Mouse (Mus musculus) stomach, embryonic 14.5 days (tissue): ENCODE measurements around the gene Txlng. TPM values are rescaled to one million over a fixed set of nuclear protein-coding genes. Genes with fewer than 3 reads are reported as not detected.
"Not testable (repeated sequence)": the region's sequence is repeated elsewhere in the genome, so short reads cannot be mapped to it uniquely, and the experiment has no call there.

Experiments used
- ATAC-seq: fragments of 200-750 bp; cut with Nextera tagmentation; 2 replicates; pipeline ENCODE4 v1.8.0; 2017; ENCODE audit warnings: low read depth, moderate TSS enrichment; ENCODE audit not compliant: insufficient number of reproducible peaks, insufficient read depth, low FRiP score
- H3K27ac ChIP-seq: fragments of 300-500 bp; sonication (generic); 2 replicates; pipeline ENCODE4 v1.5.1; 2014; ENCODE audit warnings: mild to moderate bottlenecking, low read length, moderate library complexity, mixed read lengths
- H3K27me3 ChIP-seq: fragments of 300-500 bp; sonication (generic); 2 replicates; pipeline ENCODE4 v1.6.1; 2014; ENCODE audit warnings: low read length, control low read depth, mixed read lengths; ENCODE audit not compliant: control insufficient read depth, insufficient read depth
- H3K36me3 ChIP-seq: fragments of 300-500 bp; sonication (generic); 2 replicates; pipeline ENCODE4 v1.6.1; 2014; ENCODE audit warnings: mild to moderate bottlenecking, control low read depth, low read length, moderate library complexity, mixed read lengths; ENCODE audit not compliant: control insufficient read depth, insufficient read depth
- H3K4me1 ChIP-seq: fragments of 300-500 bp; sonication (generic); 2 replicates; pipeline ENCODE4 v1.6.1; 2014; ENCODE audit warnings: low read length, control low read depth, mixed read lengths; ENCODE audit not compliant: control insufficient read depth, insufficient read depth
- H3K4me2 ChIP-seq: fragments of 300-500 bp; sonication (generic); replicated peaks from 2 replicates; pipeline ENCODE4 v1.6.1; 2014; ENCODE audit warnings: low read depth, low read length, control low read depth
- H3K4me3 ChIP-seq: fragments of 300-500 bp; sonication (generic); 2 replicates; pipeline ENCODE4 v1.5.1; 2014; ENCODE audit warnings: low read depth, low read length, control low read depth
- H3K9ac ChIP-seq: fragments of 300-500 bp; sonication (generic); replicated peaks from 2 replicates; pipeline ENCODE4 v1.6.1; 2014; ENCODE audit warnings: low read depth, mild to moderate bottlenecking, control low read depth, low read length, moderate library complexity, mixed read lengths
- H3K9me3 ChIP-seq: fragments of 300-500 bp; sonication (generic); 2 replicates; pipeline ENCODE4 v1.6.1; 2016; ENCODE audit warnings: low read depth, low read length, control low read depth; ENCODE audit not compliant: control insufficient read depth
- WGBS: fragments of 180-500 bp; shearing (Covaris S2); extraction: QIAGEN DNeasy Blood & Tissue Kit; methylation state at CpG from one replicate; pipeline ENCODE4 v1.1.7; 2014; 5-methylcytosine and 5-hydroxymethylcytosine counted together
- polyA plus RNA-seq: library from polyadenylated mRNA; unstranded; fragments of >200 nt; fragmentation: Nextera tagmentation; extraction: Ambion mirVana; gene quantifications from 2 replicates; pipeline ENCODE4 v1.2.1, GENCODE M21; 2014

Txlng gene
- polyA plus RNA-seq, 1 experiment from 2014 or later: 17.0 TPM

DNA sequence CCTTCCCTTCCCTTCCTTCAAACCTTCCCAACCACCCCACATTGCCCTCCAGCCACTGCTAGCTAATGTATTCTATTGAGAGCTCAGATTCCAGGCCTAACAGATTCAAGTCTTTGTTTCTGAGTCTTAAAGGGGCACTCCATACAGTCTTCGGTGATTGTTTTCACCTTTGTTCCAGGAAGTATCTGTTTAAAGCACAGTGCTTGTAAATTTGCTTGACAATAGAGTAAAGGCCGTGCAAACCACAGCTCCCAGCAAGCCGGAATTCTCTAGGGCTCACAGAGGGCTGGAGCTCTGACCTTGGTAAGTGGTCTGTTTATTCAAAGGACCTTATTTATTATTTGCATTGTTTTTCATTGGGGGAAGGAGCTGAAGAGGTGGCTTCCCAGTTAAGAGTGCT is 2.8 kb upstream of the Txlng start:
- Histone ChIP-seq H3K9me3 (no peaks in the 10 kb centered on the region), H3K27ac (no peak overlapping the region), H3K36me3 (no peaks in the 10 kb centered on the region), H3K4me3 (no peak overlapping the region), H3K27me3 (no peaks in the 10 kb centered on the region), H3K9ac (no peak overlapping the region), H3K4me2 (no peak overlapping the region), H3K4me1 (no peaks in the 10 kb centered on the region)
- WGBS: 56% methylated on average over 3 of the region's 3 CpGs
- no peak for ATAC-seq

DNA sequence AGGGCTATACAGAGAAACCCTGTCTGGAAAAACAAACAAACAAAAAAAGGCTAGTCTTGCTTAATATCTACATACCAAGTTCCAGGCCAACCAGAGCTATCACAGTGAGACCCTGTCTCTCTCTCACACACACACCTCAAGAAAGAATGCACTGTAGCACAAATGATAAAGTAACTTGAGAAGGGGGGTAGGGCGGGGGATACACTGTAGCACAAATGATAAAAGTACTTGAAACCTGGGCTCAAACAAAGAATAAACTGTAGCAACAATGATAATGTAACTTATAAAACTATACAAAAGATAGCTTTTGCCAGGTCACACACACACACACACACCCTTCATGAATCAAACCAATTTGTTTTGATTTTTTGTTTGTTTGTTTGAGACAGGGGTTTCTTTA is 2.3 kb upstream of the Txlng start:
- Histone ChIP-seq H3K4me1 (no peaks in the 10 kb centered on the region), H3K9me3 (no peaks in the 10 kb centered on the region), H3K27ac (no peak overlapping the region), H3K4me2 (no peak overlapping the region), H3K9ac (no peak overlapping the region), H3K27me3 (no peaks in the 10 kb centered on the region), H3K36me3 (no peaks in the 10 kb centered on the region), H3K4me3 (no peak overlapping the region)
- WGBS: 75% methylated on average over 1 of the region's 1 CpGs
- ATAC-seq: no peak

DNA sequence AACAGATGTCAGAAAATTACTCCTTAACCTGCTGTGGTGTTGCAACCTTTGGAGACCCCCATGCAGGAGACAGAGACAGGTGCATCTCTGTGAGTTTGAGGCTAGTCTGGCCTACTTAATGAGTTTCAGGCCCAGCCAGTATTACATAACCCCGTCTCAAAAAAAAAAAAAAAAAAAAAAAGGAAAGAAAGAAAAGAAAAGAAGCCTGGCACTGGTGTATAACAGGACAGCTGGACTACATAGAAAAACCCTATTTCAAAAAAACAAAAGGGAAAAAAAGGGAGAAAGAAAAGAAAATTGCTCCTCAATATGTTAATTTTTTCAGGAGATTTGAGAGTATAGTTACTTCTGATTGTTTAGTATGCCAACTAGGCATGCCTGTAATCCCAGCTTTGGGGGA is 1.8 kb upstream of the Txlng start:
- Histone ChIP-seq H3K4me3 (no peak overlapping the region), H3K4me2 (no peak overlapping the region), H3K36me3 (no peaks in the 10 kb centered on the region), H3K4me1 (no peaks in the 10 kb centered on the region), H3K27me3 (no peaks in the 10 kb centered on the region), H3K9me3 (no peaks in the 10 kb centered on the region), H3K27ac (no peak overlapping the region), H3K9ac (no peak overlapping the region)
- WGBS: 38% methylated on average over 1 of the region's 1 CpGs
- ATAC-seq: no peak

DNA sequence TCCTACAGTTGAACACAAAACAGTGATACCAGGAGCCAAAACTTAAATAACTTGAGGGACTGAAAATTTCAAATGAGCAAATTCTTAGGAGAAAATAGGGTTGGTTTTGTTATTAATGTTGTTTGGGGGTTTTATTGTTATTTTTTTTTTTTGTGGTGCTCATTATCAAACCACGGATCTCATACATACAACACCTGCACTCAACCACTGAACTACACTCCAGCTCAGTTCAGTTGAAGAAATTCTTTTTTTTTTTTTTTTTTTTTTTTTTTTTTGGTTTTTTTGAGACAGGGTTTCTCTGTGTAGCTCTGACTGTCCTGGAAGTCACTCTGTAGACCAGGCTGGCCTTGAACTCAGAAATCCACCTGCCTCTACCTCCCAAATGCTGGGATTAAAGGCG is 1.1 kb upstream of the Txlng start:
- H3K9ac ChIP-seq, H3K4me2 ChIP-seq, H3K9me3 ChIP-seq, H3K27ac ChIP-seq, H3K36me3 ChIP-seq, ATAC-seq, H3K4me3 ChIP-seq, H3K4me1 ChIP-seq, H3K27me3 ChIP-seq: not testable (repeated sequence)
- WGBS: 58% methylated on average over 2 of the region's 2 CpGs

DNA sequence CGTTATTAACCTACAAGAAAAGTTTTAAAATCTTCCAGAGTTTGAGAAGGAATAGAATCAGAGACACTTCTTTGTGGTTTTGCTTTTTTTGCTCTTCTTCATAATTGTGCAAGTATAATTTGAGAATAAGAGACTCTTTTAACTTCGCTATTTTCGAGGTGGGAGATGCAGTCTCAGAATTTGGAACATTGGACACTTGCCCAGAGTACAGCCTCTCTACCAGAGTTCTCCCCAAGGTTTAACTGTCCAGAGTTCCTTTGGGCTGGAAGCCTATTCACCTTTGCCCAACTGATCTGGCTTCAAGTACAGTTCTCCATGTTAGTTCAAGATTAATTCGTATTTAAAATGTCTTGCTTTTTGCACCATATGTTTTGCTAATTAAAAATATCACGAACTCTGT is 487 bp upstream of the Txlng start:
- no peak for ATAC-seq
- no peaks in the 10 kb centered on the region for H3K36me3 ChIP-seq
- peak overlapping the region; percentile 34; the same call in 1 of the 2 replicates for H3K4me2 ChIP-seq
- no peaks in the 10 kb centered on the region for H3K4me1 ChIP-seq
- no peak overlapping the region for H3K9ac ChIP-seq
- no peaks in the 10 kb centered on the region for H3K9me3 ChIP-seq
- no peaks in the 10 kb centered on the region for H3K27me3 ChIP-seq
- WGBS: 42% methylated on average over 5 of the region's 5 CpGs
- no peak overlapping the region for H3K27ac ChIP-seq
- H3K4me3 ChIP-seq: peak overlapping the region; percentile 50; the same call in 1 of the 2 replicates

DNA sequence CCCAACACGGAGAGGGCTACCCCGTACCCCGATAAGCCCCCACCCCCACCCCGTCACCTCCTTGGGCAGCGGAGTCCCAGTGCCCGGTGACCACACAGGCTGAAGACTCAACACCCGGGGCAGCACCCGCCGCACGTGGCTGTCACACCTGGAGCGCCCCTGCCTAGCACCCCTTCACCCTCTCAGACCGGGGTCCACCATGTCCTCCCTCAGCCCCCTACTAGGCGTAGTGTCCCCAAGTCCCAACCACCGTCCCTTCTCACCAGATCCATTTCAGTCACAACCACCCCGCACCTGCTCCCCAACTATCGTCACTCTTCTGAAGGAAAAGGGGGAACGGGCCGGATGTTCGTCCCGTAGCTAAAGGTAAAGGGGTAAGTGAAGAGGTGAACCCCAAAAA is 471 bp downstream of the Txlng start:
- H3K4me2 ChIP-seq: peak overlapping the region; percentile 68
- 24% methylated on average over 20 of the region's 20 CpGs for WGBS
- H3K4me1 ChIP-seq: no peaks in the 10 kb centered on the region
- peak overlapping the region; percentile 50 for H3K4me3 ChIP-seq
- 0 out of 2 replicates have a peak overlapping the region, but pooled peaks have one; percentile 10 for H3K9ac ChIP-seq
- H3K9me3 ChIP-seq: no peaks in the 10 kb centered on the region
- H3K27me3 ChIP-seq: no peaks in the 10 kb centered on the region
- H3K27ac ChIP-seq: no peak overlapping the region
- peak; percentile 31; the same call in 1 of the 2 replicates for ATAC-seq
- H3K36me3 ChIP-seq: no peaks in the 10 kb centered on the region

DNA sequence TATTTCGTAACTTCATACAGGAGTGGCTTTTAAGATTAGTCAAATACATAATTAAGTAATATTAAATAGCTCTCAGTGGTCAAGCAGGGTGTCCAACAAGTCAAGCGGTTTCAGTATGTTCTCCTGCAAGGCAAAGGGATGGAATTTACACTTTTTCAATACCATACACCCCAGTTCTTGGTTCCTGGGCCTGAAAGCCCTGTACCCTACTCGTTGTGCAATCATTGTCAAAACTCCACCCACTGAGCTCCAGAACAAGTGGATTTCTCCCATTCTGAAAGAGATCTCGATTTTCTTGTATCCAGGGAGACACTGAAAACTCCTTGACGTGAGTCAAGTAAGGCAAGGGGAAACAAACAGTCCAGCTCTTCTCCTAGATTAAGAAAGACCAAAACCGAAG is 1.2 kb downstream of the Txlng start:
- no peak for ATAC-seq
- H3K36me3 ChIP-seq: no peaks in the 10 kb centered on the region
- peak overlapping the region; percentile 50 for H3K4me3 ChIP-seq
- H3K9me3 ChIP-seq: no peaks in the 10 kb centered on the region
- WGBS: 47% methylated on average over 6 of the region's 6 CpGs
- peak overlapping the region; percentile 68 for H3K4me2 ChIP-seq
- H3K27me3 ChIP-seq: no peaks in the 10 kb centered on the region
- H3K9ac ChIP-seq: no peak overlapping the region
- no peak overlapping the region for H3K27ac ChIP-seq
- H3K4me1 ChIP-seq: no peaks in the 10 kb centered on the region

DNA sequence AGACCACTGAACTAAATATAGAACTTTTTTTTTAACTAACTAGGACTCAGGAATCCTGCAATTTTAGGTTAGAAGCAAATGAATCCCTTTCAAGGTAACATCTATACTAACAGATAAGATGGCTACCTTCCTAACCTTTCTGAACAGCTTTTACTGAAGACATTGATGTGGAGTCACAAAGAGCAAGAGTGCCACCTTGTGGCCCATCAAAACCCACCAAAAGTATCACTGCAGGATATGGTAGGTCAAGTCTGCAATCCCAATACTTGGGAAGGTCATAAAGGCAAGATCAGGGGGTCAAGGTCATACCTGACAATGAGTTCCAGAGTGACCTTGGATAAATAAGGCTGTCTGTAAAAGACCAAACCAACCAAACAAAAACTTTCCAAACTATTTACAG is 28.9 kb downstream of the Txlng start:
- H3K27ac ChIP-seq: no peak overlapping the region
- H3K4me2 ChIP-seq: no peak overlapping the region
- no peak for ATAC-seq
- H3K4me1 ChIP-seq: no peaks in the 10 kb centered on the region
- no peak overlapping the region for H3K9ac ChIP-seq
- H3K4me3 ChIP-seq: no peak overlapping the region
- no peaks in the 10 kb centered on the region for H3K36me3 ChIP-seq
- no peaks in the 10 kb centered on the region for H3K9me3 ChIP-seq
- no peaks in the 10 kb centered on the region for H3K27me3 ChIP-seq

DNA sequence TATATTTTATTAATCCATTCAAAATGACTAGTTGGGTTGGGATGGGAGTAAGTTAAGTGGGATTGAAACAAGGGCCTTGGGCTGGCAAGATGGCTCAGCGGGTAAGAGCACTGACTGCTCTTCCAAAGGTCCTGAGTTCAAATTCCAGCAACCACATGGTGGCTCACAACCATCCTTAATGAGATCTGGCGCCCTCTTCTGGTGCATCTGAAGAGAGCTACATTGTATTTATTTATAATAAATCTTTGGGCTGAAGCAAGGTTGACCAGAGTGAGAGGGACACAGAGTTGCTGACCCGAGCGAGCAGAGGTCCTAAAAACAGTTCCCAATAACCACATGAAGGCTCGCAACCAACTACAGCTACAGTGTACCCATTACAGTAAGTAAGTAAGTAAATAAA is 37.9 kb downstream of the Txlng start:
- ATAC-seq, H3K27ac ChIP-seq, H3K36me3 ChIP-seq, H3K4me1 ChIP-seq, H3K4me2 ChIP-seq, H3K4me3 ChIP-seq, H3K9me3 ChIP-seq, H3K9ac ChIP-seq, H3K27me3 ChIP-seq: not testable (repeated sequence)
- WGBS: 81% methylated on average over 5 of the region's 5 CpGs
